Mouse (Mus musculus): ENCODE data around the gene Trmt10b. TPM values are rescaled to one million over a fixed set of nuclear protein-coding genes. Genes with fewer than 3 reads are reported as not detected.

Trmt10b gene
- polyA plus RNA-seq, 1 experiment from 2014 or later: 23.9 TPM

Other genes with a start within 250 kb of the Trmt10b start
- 10.4 and 15.8 TPM in 2 replicates for gene Fbxo10, start 212.5 kb upstream of the Trmt10b start, polyA plus RNA-seq (2014; fragmentation: Nextera tagmentation; extraction: Ambion mirVana)
- gene Tomm5, start 189.0 kb upstream of the Trmt10b start, polyA plus RNA-seq (2014; fragmentation: Nextera tagmentation; extraction: Ambion mirVana): 154 and 176 TPM in 2 replicates
- gene Frmpd1, start 112.3 kb upstream of the Trmt10b start, polyA plus RNA-seq (2014; fragmentation: Nextera tagmentation; extraction: Ambion mirVana): 0.25 and 0.62 TPM in 2 replicates
- 8.5 and 8.8 TPM in 2 replicates for gene Dcaf10, start 45.0 kb downstream of the Trmt10b start, polyA plus RNA-seq (2014; fragmentation: Nextera tagmentation; extraction: Ambion mirVana)
- gene Exosc3, start 45.6 kb downstream of the Trmt10b start, polyA plus RNA-seq (2014; fragmentation: Nextera tagmentation; extraction: Ambion mirVana): 44.5 and 52.4 TPM in 2 replicates
- 82.5 and 84.3 TPM in 2 replicates for gene Slc25a51, start 111.6 kb downstream of the Trmt10b start, polyA plus RNA-seq (2014; fragmentation: Nextera tagmentation; extraction: Ambion mirVana)
- gene Shb, start 235.3 kb downstream of the Trmt10b start, polyA plus RNA-seq (2014; fragmentation: Nextera tagmentation; extraction: Ambion mirVana): 14.1 and 14.5 TPM in 2 replicates